Mouse (Mus musculus) liver, embryonic 14.5 days (tissue): ENCODE data around the gene Ccl1.

Source experiments
- CTCF ChIP-seq: IDR thresholded peaks from 2 replicates; pipeline ENCODE4 v1.5.1; 2016; ENCODE audit warnings: antibody characterized with exemption, low read depth, control low read depth
- EP300 ChIP-seq: IDR thresholded peaks from 2 replicates; pipeline ENCODE4 v1.6.1; 2016; ENCODE audit warnings: antibody characterized with exemption, low read depth

GRCm38 (mm10) chr11:82253421-82253820, 52.1 kb downstream of the Ccl1 start:
- TF ChIP-seq CTCF (no peak), EP300 (no peak)
